Mouse (Mus musculus): Measurements from ENCODE around the gene Rin3.

DNA sequence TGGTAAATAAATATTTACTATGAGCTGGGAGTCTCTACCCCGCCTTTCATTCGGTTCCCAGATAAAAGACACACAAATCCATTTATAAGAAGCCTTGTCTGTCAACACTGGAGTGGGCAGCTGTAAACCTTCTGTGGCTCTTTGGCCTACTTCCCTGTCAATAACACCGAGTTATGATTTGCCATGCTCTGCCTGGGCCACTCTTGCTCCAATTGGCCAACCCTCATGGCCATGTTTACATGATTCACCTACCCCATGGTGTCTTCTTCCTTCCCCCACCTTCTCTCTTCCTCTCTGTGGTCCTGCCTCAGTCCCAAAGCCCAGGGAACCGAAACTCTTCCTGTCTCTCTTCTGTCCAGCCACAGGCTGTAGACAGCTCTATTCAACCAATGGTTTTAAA is 14.1 kb downstream of the Rin3 start:
- TF ChIP-seq ZNF384 (IDR thresholded peaks at IDR 0.05; ENCODE audit: low read depth, low read length) (no peak), CTCF (IDR thresholded peaks at IDR 0.05 in 2 of 3, conservative IDR thresholded peaks at IDR 0.05 in 1 of 3; ENCODE audit: control insufficient read depth in 1 of 3, insufficient read depth in 1 of 3, low read depth in 2 of 3, low read length in 3 of 3, poor library complexity in 1 of 3, severe bottlenecking in 1 of 3) (no peak)

All from MEL (cell line).